Mouse (Mus musculus) megakaryocyte progenitor cell, adult 5-6 weeks (primary cell): ENCODE measurements around the gene Kctd17. TPM values are rescaled to one million over a fixed set of nuclear protein-coding genes. Genes with fewer than 3 reads are reported as not detected.
A peak's percentile ranks its signal among the peaks of the same experiment; 100 is the strongest.

Experiments used
- ATAC-seq: replicated peaks from 2 replicates; pipeline ENCODE4 v1.8.0; 2016; ENCODE audit warnings: mild to moderate bottlenecking, moderate TSS enrichment, inconsistent platforms; ENCODE audit not compliant: poor library complexity
- total RNA-seq, 2 experiments: library from RNA; stranded (forward) in 1 of 2; stranded (reverse) in 1 of 2; fragments of 157-497, 149-512 nt in 1 of 2; fragments of 200-1000 nt in 1 of 2; gene quantifications; 2 replicates each; pipeline versions ENCODE4 v1.2.3 to v1.2.4; 2015 to 2017

Gene Kctd17
- total RNA-seq, 2 experiments from 2014 or later = 8.0 to 8.3 TPM

GRCm38 (mm10) chr15:78413719-78414117, 14.6 kb upstream of the Kctd17 start:
- no peak for ATAC-seq

- no peak for ATAC-seq
These were observed 14.2 kb upstream of the Kctd17 start for GRCm38 (mm10) chr15:78414157-78414556.

GRCm38 (mm10) chr15:78416937-78417336, 11.4 kb upstream of the Kctd17 start:
- ATAC-seq = no peak

GRCm38 (mm10) chr15:78420395-78420794, 8.0 kb upstream of the Kctd17 start:
- no peak for ATAC-seq

- ATAC-seq = peak; percentile 97
These were observed 6.1 kb upstream of the Kctd17 start for GRCm38 (mm10) chr15:78422046-78422956.

GRCm38 (mm10) chr15:78424507-78424906, 3.9 kb upstream of the Kctd17 start:
- no peak for ATAC-seq

- no peak for ATAC-seq
These were observed 3.1 kb upstream of the Kctd17 start for GRCm38 (mm10) chr15:78425230-78425629.

- no peak; the same call in 1 of the 2 replicates for ATAC-seq
These were observed 735 bp downstream of the Kctd17 start for GRCm38 (mm10) chr15:78429139-78429459.

- no peak for ATAC-seq
These were observed 1.7 kb downstream of the Kctd17 start for GRCm38 (mm10) chr15:78429871-78430622.

GRCm38 (mm10) chr15:78430874-78431273, 2.5 kb downstream of the Kctd17 start:
- ATAC-seq = no peak

- ATAC-seq = no peak
These were observed 3.3 kb downstream of the Kctd17 start for GRCm38 (mm10) chr15:78431541-78432121.

GRCm38 (mm10) chr15:78434896-78435520, 6.6 kb downstream of the Kctd17 start:
- peak; percentile 37; the same call in 1 of the 2 replicates for ATAC-seq

GRCm38 (mm10) chr15:78435681-78436080, 7.3 kb downstream of the Kctd17 start:
- ATAC-seq = no peak

- no peak for ATAC-seq
These were observed 8.2 kb downstream of the Kctd17 start for GRCm38 (mm10) chr15:78436380-78437192.

GRCm38 (mm10) chr15:78437237-78438017, 9.1 kb downstream of the Kctd17 start:
- ATAC-seq = peak; percentile 32

- ATAC-seq = 0 out of 2 replicates have a peak, but pooled peaks have one; percentile 5
These were observed 9.6 kb downstream of the Kctd17 start for GRCm38 (mm10) chr15:78438018-78438394.

GRCm38 (mm10) chr15:78438505-78438904, 10.1 kb downstream of the Kctd17 start:
- ATAC-seq = no peak

GRCm38 (mm10) chr15:78438973-78439372, 10.6 kb downstream of the Kctd17 start:
- ATAC-seq = no peak

- no peak for ATAC-seq
These were observed 13.9 kb downstream of the Kctd17 start for GRCm38 (mm10) chr15:78442231-78442630.
